Mouse (Mus musculus) megakaryocyte, adult 5-6 weeks (primary cell): ENCODE results near the gene Tnk1. TPM values are rescaled to one million over a fixed set of nuclear protein-coding genes. Genes with fewer than 3 reads are reported as not detected.
A peak's percentile ranks its signal among the peaks of the same experiment; 100 is the strongest.
"Not testable (repeated sequence)": the region's sequence is repeated elsewhere in the genome, so short reads cannot be mapped to it uniquely, and the experiment has no call there.

Experiments used
- ATAC-seq: 2 replicates; pipeline ENCODE4 v1.8.0; 2016; ENCODE audit warnings: mild to moderate bottlenecking, inconsistent platforms; ENCODE audit not compliant: poor library complexity, severe bottlenecking
- total RNA-seq, 2 experiments: library from RNA; stranded (forward) in 1 of 2; stranded (reverse) in 1 of 2; fragments of 153-499, 151-499 nt in 1 of 2; fragments of 221-1000, 200-1000 nt in 1 of 2; gene quantifications; 2 replicates each; pipeline versions ENCODE4 v1.2.3 to v1.2.4; 2015 to 2017

The Tnk1 gene
- total RNA-seq, 2 experiments from 2014 or later = 0.04 TPM; not detected in 1

DNA sequence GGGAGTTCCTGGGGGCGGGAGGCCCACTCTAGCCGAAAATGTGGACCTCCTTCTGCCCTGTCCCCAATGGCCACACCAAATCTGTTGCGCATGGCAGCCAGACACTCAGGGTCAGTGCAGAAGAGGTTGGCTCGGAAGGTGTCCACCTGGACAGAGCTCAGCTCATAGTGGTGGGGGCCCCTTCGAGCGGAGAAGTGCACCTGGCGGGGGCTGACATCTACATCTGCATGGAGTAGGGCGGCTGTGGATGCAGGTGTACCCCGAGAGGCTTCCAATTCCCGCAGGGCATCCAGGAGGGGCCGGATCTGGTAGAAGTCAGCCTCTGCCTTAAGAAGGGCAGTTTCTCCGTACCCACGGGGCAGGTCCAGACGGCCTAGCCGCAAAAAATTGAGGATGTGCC lies 21.2 kb upstream of the Tnk1 start:
- ATAC-seq = no peak

GRCm38 (mm10) chr11:69878952-69879351 lies 20.4 kb upstream of the Tnk1 start:
- no peak for ATAC-seq

DNA sequence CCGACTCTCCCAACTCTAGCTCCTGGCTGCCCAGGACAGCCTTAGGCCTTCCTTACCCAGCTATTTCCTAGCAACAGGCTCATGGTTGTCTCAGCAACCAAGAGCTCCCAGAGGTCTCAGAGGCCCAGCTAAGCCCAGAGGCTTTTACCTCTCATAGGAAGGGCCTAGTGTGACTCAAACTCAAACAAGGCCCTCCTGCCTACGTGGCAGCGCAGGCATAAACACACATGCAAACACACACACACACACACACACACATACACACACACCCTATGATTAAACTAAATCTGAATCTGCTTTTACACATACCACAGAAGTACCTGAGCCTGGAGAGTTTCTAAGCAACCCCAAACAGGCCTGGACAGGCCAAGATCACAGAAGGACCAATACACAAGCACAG lies 19.9 kb upstream of the Tnk1 start:
- ATAC-seq = no peak

GRCm38 (mm10) chr11:69877878-69878277 lies 19.3 kb upstream of the Tnk1 start, which contains the start of gene Tmem95:
TSS of gene Tmem95 (minus strand) at chr11:69878018.
- no peak for ATAC-seq

- peak; percentile 55 for ATAC-seq
Measured at GRCm38 (mm10) chr11:69876867-69877266, 18.3 kb upstream of the Tnk1 start.

DNA sequence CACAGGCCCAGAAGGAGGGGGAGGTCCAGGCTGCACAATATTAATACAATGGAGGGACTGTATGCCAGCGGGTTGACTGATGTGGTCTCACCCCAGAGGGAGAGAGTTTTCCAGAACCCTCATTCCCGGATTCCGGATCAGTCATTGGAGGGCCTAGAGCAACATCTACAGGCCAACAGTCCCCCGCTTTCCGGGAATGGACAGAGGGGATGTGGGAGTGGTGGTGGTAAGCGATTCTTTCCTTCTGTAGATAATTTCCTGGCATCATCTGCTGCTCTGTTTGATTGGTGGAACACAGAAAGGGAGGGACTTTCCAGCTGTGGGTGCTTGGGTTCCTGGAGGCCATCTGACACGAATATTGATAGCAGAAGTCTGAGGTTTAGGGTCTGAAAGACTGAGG lies 17.7 kb upstream of the Tnk1 start:
- ATAC-seq = no peak

- no peak for ATAC-seq
Measured at GRCm38 (mm10) chr11:69872451-69872850, 13.9 kb upstream of the Tnk1 start.

- ATAC-seq = no peak
Measured at GRCm38 (mm10) chr11:69871822-69872221, 13.3 kb upstream of the Tnk1 start.

- ATAC-seq = no peak
Measured at GRCm38 (mm10) chr11:69870289-69871069, 11.9 kb upstream of the Tnk1 start.

- ATAC-seq = no peak
Measured at GRCm38 (mm10) chr11:69867335-69867734, 8.8 kb upstream of the Tnk1 start.

- ATAC-seq = no peak
Measured at GRCm38 (mm10) chr11:69865561-69865960, 7.0 kb upstream of the Tnk1 start.

DNA sequence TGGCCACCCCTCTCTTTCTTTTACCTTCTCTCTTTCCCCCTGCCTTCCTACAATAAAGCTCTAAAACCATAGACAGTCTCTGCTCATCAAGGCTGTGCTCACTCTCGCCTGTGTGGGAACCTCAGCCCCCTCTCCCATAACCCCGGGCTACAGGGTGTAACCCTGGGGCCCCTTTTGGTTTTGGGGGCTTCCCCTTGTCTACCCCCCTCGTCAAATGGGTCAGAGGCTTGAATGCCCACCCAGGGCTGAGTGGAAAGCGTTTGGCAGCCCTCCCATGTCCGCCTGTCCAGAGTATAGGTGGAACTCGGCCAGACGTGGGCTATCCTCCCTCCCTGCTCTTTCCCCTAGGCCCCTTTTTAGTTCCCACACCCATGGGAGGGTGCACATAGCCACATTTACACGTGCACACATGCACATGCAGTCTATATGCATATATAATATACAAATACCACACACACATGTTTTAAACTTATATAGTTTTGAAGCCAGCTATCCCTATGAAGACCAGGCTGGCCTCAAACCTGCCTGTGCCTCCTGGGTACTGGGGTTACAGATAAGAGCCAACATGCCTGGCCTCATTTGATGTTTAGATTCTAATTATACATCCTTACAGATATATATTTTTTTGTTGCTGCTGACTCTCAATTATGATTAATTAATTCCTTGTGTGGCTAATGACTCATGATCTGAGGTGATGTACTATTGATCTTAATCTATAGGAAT lies 5.8 kb upstream of the Tnk1 start:
- ATAC-seq = no peak

DNA sequence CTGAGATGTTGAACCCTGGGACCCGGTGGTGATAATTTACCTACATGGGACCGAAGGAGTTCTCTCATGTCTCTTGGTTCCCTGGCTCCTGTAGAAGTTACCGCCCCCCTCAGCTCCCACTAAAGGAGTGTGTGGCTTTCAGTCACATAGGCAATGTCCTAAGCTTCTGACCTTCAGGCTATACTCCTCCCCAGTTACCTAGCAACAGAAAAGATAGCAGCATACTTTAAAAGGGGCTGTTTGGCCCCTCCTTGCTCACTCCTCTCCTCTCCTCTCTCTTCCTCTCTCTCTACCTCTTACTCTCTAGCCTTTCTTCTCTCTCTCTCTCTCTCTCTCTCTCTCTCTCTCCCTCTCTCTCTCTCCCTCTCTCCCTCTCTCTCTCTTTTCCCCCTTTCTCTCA lies 5.2 kb upstream of the Tnk1 start:
- not testable (repeated sequence) for ATAC-seq

DNA sequence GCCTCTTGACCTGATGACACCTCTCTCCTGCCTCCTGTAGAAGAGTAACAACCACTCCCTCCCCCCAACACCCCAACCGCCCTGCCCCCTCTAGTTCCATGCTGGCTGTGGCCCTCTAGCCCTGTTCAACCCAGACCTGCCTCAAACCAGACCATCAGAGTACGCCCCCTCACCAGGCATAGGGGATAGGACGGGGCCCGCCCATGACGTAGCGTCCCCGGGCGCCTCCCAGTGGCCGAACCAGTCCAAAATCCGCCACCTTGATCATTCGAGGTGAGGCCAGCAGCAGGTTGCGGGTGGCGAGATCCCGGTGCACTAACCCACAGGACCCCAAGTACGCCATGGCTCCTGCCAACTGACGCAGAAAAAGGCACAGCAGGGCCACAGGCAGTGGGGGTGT lies 3.2 kb downstream of the Tnk1 start:
- peak; percentile 72 for ATAC-seq

- no peak for ATAC-seq
Measured at GRCm38 (mm10) chr11:69854680-69855079, 3.9 kb downstream of the Tnk1 start.

DNA sequence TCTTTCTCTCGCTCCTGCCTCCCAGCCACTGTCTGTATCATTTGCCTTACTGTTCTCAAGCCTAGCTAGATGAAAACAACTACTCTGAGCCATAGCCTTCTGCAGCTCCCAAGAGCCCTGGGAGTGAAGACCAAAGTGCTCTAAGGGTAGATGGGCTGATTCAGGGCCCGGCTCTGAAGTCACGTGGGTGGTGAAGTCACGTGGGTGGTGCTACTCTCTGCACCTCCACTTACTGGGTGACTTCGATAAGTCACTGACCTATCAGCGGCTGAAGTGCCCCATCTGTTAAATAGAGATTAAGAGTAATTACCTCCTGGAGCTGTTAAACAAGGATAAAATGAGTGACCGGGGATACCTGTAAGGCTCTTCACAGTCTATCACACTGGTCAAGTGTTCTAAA lies 4.5 kb downstream of the Tnk1 start:
- peak; percentile 23 for ATAC-seq

GRCm38 (mm10) chr11:69850754-69851153 lies 7.8 kb downstream of the Tnk1 start:
- no peak for ATAC-seq

- no peak for ATAC-seq
Measured at GRCm38 (mm10) chr11:69849884-69850283, 8.6 kb downstream of the Tnk1 start.

GRCm38 (mm10) chr11:69849128-69849527 lies 9.4 kb downstream of the Tnk1 start:
- ATAC-seq = 0 out of 2 replicates have a peak, but pooled peaks have one; percentile 16

DNA sequence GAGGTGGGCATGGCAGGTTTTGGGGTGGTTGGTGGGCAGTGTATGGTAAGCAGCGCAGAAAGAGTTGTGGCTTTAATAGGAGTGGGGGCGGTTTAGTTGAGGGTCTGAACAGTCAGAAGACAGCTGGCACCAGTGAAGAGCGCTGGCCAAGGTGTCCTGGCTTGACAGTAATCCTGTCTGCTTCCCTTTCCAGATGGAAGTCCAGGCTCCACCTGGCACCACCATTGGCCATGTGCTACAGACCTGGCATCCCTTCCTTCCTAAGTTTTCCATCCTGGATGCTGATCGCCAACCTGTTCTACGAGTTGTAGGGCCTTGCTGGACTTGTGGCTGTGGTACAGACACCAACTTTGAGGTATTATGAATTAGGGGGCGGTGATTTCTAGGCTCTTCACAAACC lies 10.5 kb downstream of the Tnk1 start:
- no peak for ATAC-seq

GRCm38 (mm10) chr11:69846738-69847688 lies 11.5 kb downstream of the Tnk1 start:
- peak; percentile 19; the same call in 1 of the 2 replicates for ATAC-seq
